In genomic region chr3:50758106-50758505, GRCm38 (mm10) we compare ENCODE assay signal across 25 mouse cellular contexts.
DNase-seq lines count a peak whose midpoint lies in the region; ATAC-seq and TF ChIP-seq lines count a peak whose summit lies in the region.
"Had no signal": no experiment of that assay in that cellular context is flagged by ENCODE, and none has a peak within 500 bp of the region (broad histone marks: within the 10 kb centered on the region; RNA-seq: fewer than 3 reads in every experiment).

No protein-coding gene starts in this region.

- no peaks in the 10 kb centered on the region for H3K36me3 ChIP-seq in midbrain, embryonic 11.5 days (ENCODE audit: control insufficient read depth, insufficient read depth, low read length)
- no peaks in the 10 kb centered on the region for H3K36me3 ChIP-seq in midbrain, embryonic 15.5 days (replicated peaks)
- peaks cover 0 to 10% of the 10 kb centered on the region in 2 experiments; a peak in 2 of 4 replicates for H3K36me3 ChIP-seq in MEL (ENCODE audit: control insufficient read depth in 1 of 2, insufficient read depth in 2 of 2, low read length in 2 of 2)
- H3K36me3 ChIP-seq: G1E had no signal

- no peak for TF ChIP-seq CTCF in MEL (IDR thresholded peaks at IDR 0.05 in 2 of 3, conservative IDR thresholded peaks at IDR 0.05 in 1 of 3; ENCODE audit: control insufficient read depth in 1 of 3, insufficient read depth in 1 of 3, low read depth in 2 of 3, low read length in 3 of 3, poor library complexity in 1 of 3, severe bottlenecking in 1 of 3)

- no peak for TF ChIP-seq POLR2A in MEL (IDR thresholded peaks at IDR 0.05; ENCODE audit: control insufficient read depth in 1 of 2, insufficient read depth in 1 of 2, low read depth in 1 of 2, low read length in 2 of 2, poor library complexity in 1 of 2)

- no peak for TF ChIP-seq RAD21 in MEL (IDR thresholded peaks at IDR 0.05; ENCODE audit: low read depth, low read length)

- H3K79me2 ChIP-seq in MEL (ENCODE audit: control insufficient read depth, insufficient read depth, low read length, poor library complexity): no peaks in the 10 kb centered on the region

- ATAC-seq in midbrain, embryonic 11.5 days (ENCODE audit: low FRiP score): no peak
- ATAC-seq in midbrain, embryonic 15.5 days (replicated peaks): no peak
- no peak for ATAC-seq in granulocyte monocyte progenitor cell, adult 5-6 weeks (replicated peaks; ENCODE audit: poor library complexity, severe bottlenecking)
- ATAC-seq: activated CD4-positive, CD25-positive, alpha-beta regulatory T cell, adult 4 months; CD4-positive, CD25-positive, alpha-beta regulatory T cell, adult 4 months; Patski had no signal

- peak; percentile 37 for DNase-seq in midbrain, embryonic 11.5 days (ENCODE audit: low spot score, missing footprints)
- DNase-seq in 416B (ENCODE audit: low read depth) (peak; percentile 70), MEL (ENCODE audit: low read depth, low spot score) (peak; percentile 46), MEL-GATA-1-ER (ENCODE audit: extremely low read depth, low read depth) (peak; percentile 43)
- DNase-seq in thymus, postnatal 4 days: no peak
- DNase-seq in gastrocnemius, postnatal 10 days: no peak
- DNase-seq: adrenal gland, adult 2 months; adrenal gland, adult 8-10 months; adrenal gland, postnatal 10 days; adrenal gland, postnatal 14 days; adrenal gland, postnatal 25 days; adrenal gland, postnatal 36 days; B cell, adult 2 months; cerebellum, adult 11 months; cerebellum, adult 11-12 months; cerebellum, adult 18-20 months; cerebellum, adult 2 months; cerebellum, adult 8-10 months had no signal

- H3K27me3 ChIP-seq in midbrain, embryonic 11.5 days (ENCODE audit: control insufficient read depth, insufficient read depth, low read length): no peaks in the 10 kb centered on the region
- H3K27me3 ChIP-seq in midbrain, embryonic 15.5 days (replicated peaks): no peaks in the 10 kb centered on the region
- no peaks in the 10 kb centered on the region for H3K27me3 ChIP-seq in MEL (ENCODE audit: control insufficient read depth in 1 of 2, insufficient read depth in 2 of 2, low read length in 2 of 2)
- H3K27me3 ChIP-seq: CH12.LX had no signal

- no peak overlapping the region for H3K4me2 ChIP-seq in midbrain, embryonic 11.5 days
- no peak overlapping the region for H3K4me2 ChIP-seq in midbrain, embryonic 15.5 days

- 88% methylated on average over 1 of the region's 1 CpGs for WGBS in midbrain, embryonic 11.5 days
- WGBS in midbrain, embryonic 15.5 days: 96% methylated on average over 1 of the region's 1 CpGs

- peak; percentile 70 to 76 for TF ChIP-seq EP300 in MEL (IDR thresholded peaks at IDR 0.05; ENCODE audit: low read depth in 1 of 2, low read length in 2 of 2)

- no peaks in the 10 kb centered on the region for H3K4me1 ChIP-seq in midbrain, embryonic 11.5 days (ENCODE audit: control insufficient read depth, insufficient read depth, low read length)
- H3K4me1 ChIP-seq in midbrain, embryonic 15.5 days: no peaks in the 10 kb centered on the region
- 0 out of 4 replicates have a peak, but pooled peaks cover 0 to 3% of the 10 kb centered on the region in 2 experiments for H3K4me1 ChIP-seq in MEL (ENCODE audit: control insufficient read depth in 1 of 2, insufficient read depth in 2 of 2, low read length in 2 of 2)

- H3K27ac ChIP-seq in midbrain, embryonic 11.5 days (ENCODE audit: low read depth, low read length): no peak overlapping the region
- no peak overlapping the region for H3K27ac ChIP-seq in midbrain, embryonic 15.5 days
- no peak overlapping the region for H3K27ac ChIP-seq in MEL (ENCODE audit: control insufficient read depth, low read depth, low read length)

- H3K9ac ChIP-seq in midbrain, embryonic 11.5 days (ENCODE audit: low read length): no peak overlapping the region
- H3K9ac ChIP-seq in midbrain, embryonic 15.5 days: no peak overlapping the region
- no peak overlapping the region for H3K9ac ChIP-seq in MEL (ENCODE audit: control insufficient read depth, low read depth, low read length, poor library complexity, severe bottlenecking)

- no peak overlapping the region for H3K4me3 ChIP-seq in midbrain, embryonic 11.5 days (ENCODE audit: low read depth, low read length)
- H3K4me3 ChIP-seq in midbrain, embryonic 15.5 days: no peak overlapping the region
- H3K4me3 ChIP-seq in MEL (ENCODE audit: control insufficient read depth in 1 of 2, insufficient read depth in 1 of 2, low read depth in 2 of 2, low read length in 2 of 2): no peak overlapping the region

- no peaks in the 10 kb centered on the region for H3K9me3 ChIP-seq in midbrain, embryonic 11.5 days (ENCODE audit: control insufficient read depth, low read length)
- H3K9me3 ChIP-seq in midbrain, embryonic 15.5 days: no peaks in the 10 kb centered on the region
- H3K9me3 ChIP-seq in MEL (replicated peaks; ENCODE audit: insufficient read depth, low read length): no peaks in the 10 kb centered on the region
- H3K9me3 ChIP-seq: G1E had no signal

TF ChIP-seq in MEL, 35 proteins besides CTCF, POLR2A, EP300 and RAD21:
- TF ChIP-seq TAL1 (IDR thresholded peaks at IDR 0.05; ENCODE audit: low read length) (no peak), GATA1 (IDR thresholded peaks at IDR 0.05; ENCODE audit: low read depth, low read length) (peak; percentile 72), GABPA (IDR thresholded peaks at IDR 0.05; ENCODE audit: low read depth, low read length) (no peak), NELFE (IDR thresholded peaks at IDR 0.05; ENCODE audit: low read depth, low read length) (no peak), UBTF (IDR thresholded peaks at IDR 0.05; ENCODE audit: borderline replicate concordance, insufficient read depth, low read depth, low read length) (no peak), ZNF384 (IDR thresholded peaks at IDR 0.05; ENCODE audit: low read depth, low read length) (no peak), CHD2 (IDR thresholded peaks at IDR 0.05; ENCODE audit: low read length) (no peak), KAT2A (conservative IDR thresholded peaks at IDR 0.05; ENCODE audit: low read depth, low read length) (no peak), MAFK (IDR thresholded peaks at IDR 0.05; ENCODE audit: borderline replicate concordance, low read depth, low read length) (no peak), BHLHE40 (IDR thresholded peaks at IDR 0.05; ENCODE audit: borderline replicate concordance, low read depth, low read length) (no peak), JUND (IDR thresholded peaks at IDR 0.05; ENCODE audit: low read depth, low read length) (no peak), MYC (IDR thresholded peaks at IDR 0.05; ENCODE audit: low read depth, low read length) (peak; percentile 78), ZKSCAN1 (IDR thresholded peaks at IDR 0.05; ENCODE audit: low read depth, low read length) (no peak), E2F4 (IDR thresholded peaks at IDR 0.05; ENCODE audit: borderline replicate concordance, low read depth, low read length) (no peak), MEF2A (IDR thresholded peaks at IDR 0.05; ENCODE audit: extremely low read depth, insufficient replicate concordance, low read depth, low read length, poor library complexity, severe bottlenecking) (no peak), TCF12 (IDR thresholded peaks at IDR 0.05; ENCODE audit: low read depth, low read length) (peak; percentile 75), POLR2AphosphoS2 (IDR thresholded peaks at IDR 0.05; ENCODE audit: low read length) (no peak), RCOR1 (IDR thresholded peaks at IDR 0.05; ENCODE audit: low read depth, low read length) (no peak), NRF1 (IDR thresholded peaks at IDR 0.05; ENCODE audit: insufficient read depth, low read depth, low read length, poor library complexity, severe bottlenecking) (no peak), HCFC1 (IDR thresholded peaks at IDR 0.05; ENCODE audit: low read depth, low read length) (no peak), SMC3 (IDR thresholded peaks at IDR 0.05; ENCODE audit: low read depth, low read length) (no peak), MAZ (IDR thresholded peaks at IDR 0.05; ENCODE audit: low read depth, low read length) (no peak), ZC3H11A (IDR thresholded peaks at IDR 0.05; ENCODE audit: low read depth, low read length) (no peak), ELF1 (IDR thresholded peaks at IDR 0.05; ENCODE audit: low read depth, low read length) (no peak), MYB (IDR thresholded peaks at IDR 0.05; ENCODE audit: low read depth, low read length) (no peak), MXI1 (IDR thresholded peaks at IDR 0.05; ENCODE audit: low read depth, low read length) (no peak; the same call in 1 of the 2 replicates), POLR2AphosphoS5 (IDR thresholded peaks at IDR 0.05; ENCODE audit: borderline replicate concordance, low read depth, low read length) (no peak), TBP (IDR thresholded peaks at IDR 0.05; ENCODE audit: low read depth, low read length) (no peak), USF2 (IDR thresholded peaks at IDR 0.05; ENCODE audit: borderline replicate concordance in 1 of 2, insufficient read depth in 1 of 2, low read depth in 1 of 2, low read length in 2 of 2) (no peak), ETS1 (IDR thresholded peaks at IDR 0.05; ENCODE audit: low read depth, low read length) (no peak), ZMIZ1 (IDR thresholded peaks at IDR 0.05; ENCODE audit: low read depth, low read length) (no peak), SIN3A (IDR thresholded peaks at IDR 0.05; ENCODE audit: low read length) (no peak), USF1 (IDR thresholded peaks at IDR 0.05; ENCODE audit: low read depth, low read length) (no peak), MAX (IDR thresholded peaks at IDR 0.05; ENCODE audit: low read length) (0 out of 2 replicates have a peak, but pooled peaks have one; percentile 35), CHD1 (IDR thresholded peaks at IDR 0.05; ENCODE audit: low read depth, low read length) (no peak)

Comparison
In these comparisons a context has a peak if more than half of its experiments do, and no peak if none do; other contexts are left out.
1. DNase-seq: peak in midbrain, embryonic 11.5 days (single experiment), 416B (single experiment), MEL (single experiment) and MEL-GATA-1-ER (single experiment); none in thymus, postnatal 4 days (single experiment) and gastrocnemius, postnatal 10 days (single experiment).